Mouse (Mus musculus): ENCODE measurements around the gene Ttc23l. TPM values are rescaled to one million over a fixed set of nuclear protein-coding genes. Genes with fewer than 3 reads are reported as not detected.

Gene Ttc23l
- polyA plus RNA-seq, 2 experiments = not detected

GRCm38 (mm10) chr15:10485484-10486364, 72.7 kb downstream of the Ttc23l start, which contains the start of the genes Brix1 and Rad1:
Gene Brix1 (minus strand): TSS chr15:10485947.
Gene Rad1 (plus strand): TSS chr15:10486018.
- peaks cover 36% of the 10 kb centered on the region for H3K36me3 ChIP-seq (ENCODE audit: control insufficient read depth, insufficient read depth, low read length)
- peak within 1 kb of the TSS; percentile 79 for H3K4me2 ChIP-seq (replicated peaks; ENCODE audit: low read depth, low read length, severe bottlenecking)
- H3K4me3 ChIP-seq (replicated peaks; ENCODE audit: low read length) = peak within 1 kb of the TSS; percentile 72
- peaks cover 9% of the 10 kb centered on the region for H3K4me1 ChIP-seq (ENCODE audit: control insufficient read depth, insufficient read depth, low read length)
- TF ChIP-seq POLR2A (IDR thresholded peaks at IDR 0.05; ENCODE audit: borderline replicate concordance, extremely low read depth, insufficient read depth, insufficient read length) = peak; percentile 93; the same call in 1 of the 2 replicates
- peak; percentile 99 for ATAC-seq (ENCODE audit: low FRiP score, low read depth)
- H3K27me3 ChIP-seq (ENCODE audit: control insufficient read depth, insufficient read depth, low read length) = no peaks in the 10 kb centered on the region
- peak; percentile 96 for DNase-seq (ENCODE audit: low spot score)
- H3K27ac ChIP-seq (replicated peaks; ENCODE audit: low read depth, low read length) = peak within 1 kb of the TSS; percentile 74
- H3K9ac ChIP-seq (ENCODE audit: low read depth, low read length, severe bottlenecking) = peak within 1 kb of the TSS; percentile 81
- no peaks in the 10 kb centered on the region for H3K9me3 ChIP-seq (ENCODE audit: control insufficient read depth, low read length)
- under 1% methylated on average over 57 of the region's 58 CpGs for WGBS

DNA sequence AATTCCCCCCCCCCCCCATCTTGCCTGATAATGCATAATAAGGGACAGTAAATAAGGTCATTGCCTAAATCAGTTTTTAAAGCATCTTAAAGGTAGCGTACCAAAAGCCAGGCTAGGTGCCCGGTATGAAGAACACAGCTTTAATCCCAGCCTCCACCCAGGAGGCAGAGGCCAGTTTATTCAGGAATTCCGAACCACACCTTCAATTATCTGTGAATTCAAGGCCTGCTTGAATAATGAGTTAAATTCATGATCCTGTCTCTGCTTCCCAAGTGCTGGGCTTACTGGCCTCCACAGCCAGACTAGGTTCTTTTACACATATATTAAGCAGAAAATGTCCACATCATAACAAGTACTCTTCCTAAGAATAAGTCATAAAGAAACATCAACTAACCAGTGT, 87.5 kb downstream of the Ttc23l start:
- Histone ChIP-seq H3K9me3 (ENCODE audit: control insufficient read depth, low read length) (no peaks in the 10 kb centered on the region), H3K4me1 (ENCODE audit: control insufficient read depth, insufficient read depth, low read length) (peaks cover 5% of the 10 kb centered on the region), H3K27ac (replicated peaks; ENCODE audit: low read depth, low read length) (peak overlapping the region; percentile 13; the same call in 1 of the 2 replicates), H3K4me2 (replicated peaks; ENCODE audit: low read depth, low read length, severe bottlenecking) (peak overlapping the region; percentile 81), H3K4me3 (replicated peaks; ENCODE audit: low read length) (peak overlapping the region; percentile 86), H3K27me3 (ENCODE audit: control insufficient read depth, insufficient read depth, low read length) (no peaks in the 10 kb centered on the region), H3K9ac (ENCODE audit: low read depth, low read length, severe bottlenecking) (peak overlapping the region; percentile 84), H3K36me3 (ENCODE audit: control insufficient read depth, insufficient read depth, low read length) (peaks cover 13% of the 10 kb centered on the region)
- no peak for ATAC-seq (ENCODE audit: low FRiP score, low read depth)
- no peak for TF ChIP-seq POLR2A (IDR thresholded peaks at IDR 0.05; ENCODE audit: borderline replicate concordance, extremely low read depth, insufficient read depth, insufficient read length)
- no peak for DNase-seq (ENCODE audit: low spot score)
- WGBS = 19% methylated on average over 3 of the region's 3 CpGs

- H3K4me3 ChIP-seq (replicated peaks; ENCODE audit: low read length) = peak within 1 kb of the TSS; percentile 86
- ATAC-seq (ENCODE audit: low FRiP score, low read depth) (peak; percentile 94), DNase-seq (ENCODE audit: low spot score) (peak; percentile 74)
- H3K36me3 ChIP-seq (ENCODE audit: control insufficient read depth, insufficient read depth, low read length) = peaks cover 6% of the 10 kb centered on the region
- H3K27ac ChIP-seq (replicated peaks; ENCODE audit: low read depth, low read length) = peak within 1 kb of the TSS; percentile 68
- H3K4me2 ChIP-seq (replicated peaks; ENCODE audit: low read depth, low read length, severe bottlenecking) = peak within 1 kb of the TSS; percentile 81
- no peaks in the 10 kb centered on the region for H3K27me3 ChIP-seq (ENCODE audit: control insufficient read depth, insufficient read depth, low read length)
- under 1% methylated on average over 40 of the region's 87 CpGs for WGBS
- peak within 1 kb of the TSS; percentile 84 for H3K9ac ChIP-seq (ENCODE audit: low read depth, low read length, severe bottlenecking)
- no peaks in the 10 kb centered on the region for H3K9me3 ChIP-seq (ENCODE audit: control insufficient read depth, low read length)
- peaks cover 5% of the 10 kb centered on the region for H3K4me1 ChIP-seq (ENCODE audit: control insufficient read depth, insufficient read depth, low read length)
- peak; percentile 80; the same call in 1 of the 2 replicates for TF ChIP-seq POLR2A (IDR thresholded peaks at IDR 0.05; ENCODE audit: borderline replicate concordance, extremely low read depth, insufficient read depth, insufficient read length)
These were observed 88.2 kb downstream of the Ttc23l start, which contains the start of gene Dnajc21 for GRCm38 (mm10) chr15:10470151-10470831. Gene Dnajc21 (minus strand): TSS chr15:10470516.

DNA sequence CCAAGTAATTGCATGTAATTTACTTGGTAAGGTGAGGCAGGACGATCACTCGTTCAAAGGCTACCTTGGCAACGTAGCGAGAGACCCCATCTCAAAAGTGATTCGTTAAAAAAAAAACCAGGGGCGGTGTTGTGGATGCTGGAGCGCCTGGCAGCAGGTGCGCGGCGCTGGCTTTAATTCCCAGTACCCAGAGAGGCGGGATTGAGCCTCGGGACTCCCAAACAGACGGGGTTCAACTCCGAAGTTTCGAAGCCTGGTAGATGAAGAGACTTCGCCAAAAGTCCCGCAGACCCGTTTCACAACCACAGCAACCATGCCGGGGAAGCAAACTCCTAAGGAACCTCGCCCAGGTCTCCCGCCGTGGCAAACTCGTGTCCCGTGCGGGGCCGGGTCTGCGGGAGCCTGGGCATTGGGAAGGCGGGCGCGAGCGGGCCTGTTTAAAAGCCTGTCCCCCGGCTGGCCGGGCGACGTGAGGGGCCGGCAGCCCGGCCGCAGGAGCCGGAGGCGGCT, 88.8 kb downstream of the Ttc23l start:
- ATAC-seq (ENCODE audit: low FRiP score, low read depth) (no peak), DNase-seq (ENCODE audit: low spot score) (no peak)
- Histone ChIP-seq H3K4me1 (ENCODE audit: control insufficient read depth, insufficient read depth, low read length) (peaks cover 5% of the 10 kb centered on the region), H3K9ac (ENCODE audit: low read depth, low read length, severe bottlenecking) (peak overlapping the region; percentile 84), H3K9me3 (ENCODE audit: control insufficient read depth, low read length) (no peaks in the 10 kb centered on the region), H3K27ac (replicated peaks; ENCODE audit: low read depth, low read length) (peak overlapping the region; percentile 68), H3K27me3 (ENCODE audit: control insufficient read depth, insufficient read depth, low read length) (no peaks in the 10 kb centered on the region), H3K4me3 (replicated peaks; ENCODE audit: low read length) (peak overlapping the region; percentile 86), H3K36me3 (ENCODE audit: control insufficient read depth, insufficient read depth, low read length) (peaks cover 3% of the 10 kb centered on the region; the same call in 1 of the 2 replicates), H3K4me2 (replicated peaks; ENCODE audit: low read depth, low read length, severe bottlenecking) (peak overlapping the region; percentile 81)
- WGBS = under 1% methylated on average over 34 of the region's 40 CpGs
- TF ChIP-seq POLR2A (IDR thresholded peaks at IDR 0.05; ENCODE audit: borderline replicate concordance, extremely low read depth, insufficient read depth, insufficient read length) = no peak

DNA sequence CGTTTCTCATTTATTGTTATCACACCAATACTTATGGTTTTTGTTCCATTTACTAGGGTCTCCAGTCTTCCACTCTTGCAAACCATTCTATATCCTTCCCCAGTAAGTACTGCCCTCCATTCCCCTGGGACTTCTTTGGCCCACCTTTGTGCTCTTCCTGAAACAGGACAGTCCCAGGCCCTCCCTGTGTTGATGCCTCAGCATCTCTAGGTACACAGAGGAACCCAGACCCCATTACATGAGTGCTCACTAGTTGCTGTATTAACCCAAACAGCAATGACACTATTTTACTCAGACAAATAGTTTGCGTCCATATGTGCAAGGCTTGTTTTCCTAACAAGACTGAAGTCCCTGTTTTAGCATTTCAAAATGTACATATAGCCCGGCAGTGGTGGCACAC, 89.7 kb downstream of the Ttc23l start:
- no peak overlapping the region for H3K27ac ChIP-seq (replicated peaks; ENCODE audit: low read depth, low read length)
- H3K9me3 ChIP-seq (ENCODE audit: control insufficient read depth, low read length) = no peaks in the 10 kb centered on the region
- no peak for DNase-seq (ENCODE audit: low spot score)
- ATAC-seq (ENCODE audit: low FRiP score, low read depth) = no peak
- H3K4me3 ChIP-seq (replicated peaks; ENCODE audit: low read length) = no peak overlapping the region; the same call in 1 of the 2 replicates
- WGBS = 83% methylated on average over 3 of the region's 3 CpGs
- no peak overlapping the region for H3K4me2 ChIP-seq (replicated peaks; ENCODE audit: low read depth, low read length, severe bottlenecking)
- TF ChIP-seq POLR2A (IDR thresholded peaks at IDR 0.05; ENCODE audit: borderline replicate concordance, extremely low read depth, insufficient read depth, insufficient read length) = no peak
- H3K36me3 ChIP-seq (ENCODE audit: control insufficient read depth, insufficient read depth, low read length) = no peaks in the 10 kb centered on the region
- no peak overlapping the region for H3K9ac ChIP-seq (ENCODE audit: low read depth, low read length, severe bottlenecking)
- H3K4me1 ChIP-seq (ENCODE audit: control insufficient read depth, insufficient read depth, low read length) = peaks cover 5% of the 10 kb centered on the region
- no peaks in the 10 kb centered on the region for H3K27me3 ChIP-seq (ENCODE audit: control insufficient read depth, insufficient read depth, low read length)

All from limb, embryonic 14.5 days (tissue).